Mouse (Mus musculus) adrenal gland, adult (tissue): ENCODE results near the gene Atrip.
A peak's percentile ranks its signal among the peaks of the same experiment; 100 is the strongest.

Experiments
- DNase-seq, 2 experiments: peaks; one replicate each; pipeline ENCODE4 v3.0.0; 2022 to 2023; ENCODE audit warnings: low spot score in 1 of 2; ENCODE audit not compliant: inconsistent age in 2 of 2

The Atrip gene

DNA sequence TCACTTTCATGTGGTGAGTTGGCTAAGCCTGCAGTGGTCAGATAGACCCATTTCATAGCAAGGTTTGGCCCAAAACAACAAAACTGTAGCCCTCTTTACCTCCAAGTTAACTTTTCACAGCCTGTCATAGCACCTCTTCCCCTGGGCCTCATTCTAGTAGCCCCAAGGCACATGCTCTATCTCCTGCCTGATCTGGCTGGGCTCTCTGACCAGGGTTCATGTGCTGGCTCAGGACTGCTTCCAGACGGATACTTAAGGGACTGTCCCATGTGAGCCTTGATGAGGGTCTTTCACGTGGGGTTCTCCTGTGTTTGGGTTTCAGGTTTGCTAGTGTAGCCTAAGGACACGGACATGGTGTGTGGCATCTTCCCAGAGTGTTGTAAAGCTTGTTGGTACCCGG lies 34.2 kb downstream of the Atrip start:
- DNase-seq = no peak

GRCm38 (mm10) chr9:109038901-109039364 lies 35.0 kb downstream of the Atrip start:
- DNase-seq = peak; percentile 75 to 87

DNA sequence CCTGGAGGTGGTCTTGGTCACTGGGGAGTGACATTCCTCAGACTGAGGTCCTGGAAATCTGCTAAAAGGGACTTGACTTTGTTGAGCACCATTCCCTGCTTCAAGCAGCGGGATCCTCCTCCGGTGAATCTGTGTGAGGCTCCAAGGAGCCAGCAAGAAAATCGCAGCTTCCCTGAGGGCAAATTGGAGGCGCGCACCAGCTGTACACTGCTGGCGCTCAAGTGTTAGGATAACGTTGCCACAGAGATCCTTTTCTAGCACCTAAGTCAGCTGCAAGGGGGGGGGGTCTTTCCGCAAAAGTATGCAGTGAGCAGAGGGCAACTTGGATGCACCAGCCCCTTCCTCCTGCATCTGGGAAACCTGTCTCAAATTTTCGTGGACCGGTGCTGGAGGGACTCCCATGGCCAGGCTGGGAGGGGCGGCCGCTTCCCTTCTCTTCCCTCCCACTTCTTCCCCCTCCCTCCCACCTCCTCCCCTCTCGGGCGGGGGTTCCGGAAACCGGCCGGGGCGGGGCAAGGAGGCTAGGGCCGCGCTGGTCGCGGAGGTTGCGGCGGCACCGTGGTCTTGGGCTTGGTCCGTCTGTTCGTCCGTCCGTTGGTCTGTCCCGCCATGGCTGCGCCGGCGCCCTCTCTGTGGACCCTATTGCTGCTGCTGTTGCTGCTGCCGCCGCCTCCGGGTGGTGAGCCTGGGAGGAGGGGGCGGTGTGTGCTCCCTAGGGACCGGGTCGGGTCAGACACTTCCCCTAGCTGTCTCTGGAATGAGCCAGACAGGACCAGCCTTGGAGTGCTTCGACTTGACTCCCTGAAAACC lies 35.6 kb downstream of the Atrip start, which contains the start of gene Shisa5:
TSS of gene Shisa5 (plus strand) at position 480 of the 810 bp plus-strand sequence.
- peak; percentile 86 to 94 for DNase-seq

DNA sequence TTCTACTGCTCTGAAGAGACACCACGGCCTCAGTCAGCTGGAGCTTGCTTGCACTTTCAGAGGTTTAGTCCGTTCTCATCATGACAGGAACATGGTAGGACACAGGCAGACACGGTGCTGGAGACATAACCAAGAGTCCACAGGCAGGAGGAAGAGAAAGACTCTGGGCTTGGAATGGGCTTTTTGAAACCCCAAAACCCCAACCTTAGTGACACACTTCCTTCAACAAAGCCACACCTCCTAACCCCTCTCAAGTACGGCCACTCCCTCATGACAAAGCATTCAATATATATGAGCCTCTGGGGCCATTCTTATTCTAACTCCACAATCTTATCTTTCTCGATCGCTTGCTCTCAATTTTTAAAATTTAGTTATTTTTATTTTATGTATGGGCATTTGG lies 41.5 kb downstream of the Atrip start:
- DNase-seq = no peak

GRCm38 (mm10) chr9:109031686-109032085 lies 42.2 kb downstream of the Atrip start:
- DNase-seq = no peak

GRCm38 (mm10) chr9:109031001-109031400 lies 42.9 kb downstream of the Atrip start:
- no peak for DNase-seq

DNA sequence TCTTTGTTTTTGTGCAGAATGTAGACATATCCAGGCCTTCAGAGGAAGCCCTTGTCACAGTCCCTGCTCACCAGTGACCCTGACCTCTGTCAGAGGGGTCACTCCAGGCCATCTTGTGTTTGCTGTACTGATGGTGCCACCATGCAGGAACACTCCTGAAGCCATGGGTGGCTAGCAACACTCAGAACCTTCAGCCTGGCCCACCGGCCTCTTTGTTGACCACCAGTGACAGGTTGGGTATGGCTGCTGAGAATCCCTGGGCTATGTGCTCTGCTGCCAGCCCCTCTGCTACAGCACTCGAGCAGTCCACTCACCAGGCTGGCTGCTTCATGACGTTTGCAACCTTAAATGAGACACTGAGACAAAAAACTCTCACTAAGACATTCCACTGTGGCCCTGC lies 43.6 kb downstream of the Atrip start:
- DNase-seq = no peak

DNA sequence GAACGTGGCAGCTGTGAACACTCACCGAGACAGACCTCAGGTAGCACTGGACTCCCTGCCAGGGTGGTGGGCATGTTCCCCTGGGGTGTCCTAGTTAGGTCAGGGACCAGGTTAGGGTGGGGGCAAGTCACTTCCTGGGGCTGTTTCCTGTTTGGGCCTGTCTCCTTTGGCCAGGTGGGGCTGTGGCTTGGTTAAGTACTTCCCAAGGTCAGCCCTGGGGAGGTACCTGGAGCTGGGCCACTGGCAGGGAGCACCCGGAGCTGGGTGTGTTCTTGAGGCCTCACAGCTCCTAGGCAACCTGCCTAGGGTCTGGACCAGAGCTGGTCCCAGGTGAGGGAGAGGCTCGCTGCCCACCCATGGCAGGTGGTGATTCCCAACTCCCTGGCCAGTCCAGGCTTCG lies 45.0 kb downstream of the Atrip start:
- peak in 1 of 2 experiments; percentile 3 for DNase-seq

- DNase-seq = no peak
These were observed 45.5 kb downstream of the Atrip start for GRCm38 (mm10) chr9:109028421-109028820.

GRCm38 (mm10) chr9:109027521-109027920 lies 46.4 kb downstream of the Atrip start:
- peak in 1 of 2 experiments; percentile 2 for DNase-seq

GRCm38 (mm10) chr9:109022866-109023685 lies 50.8 kb downstream of the Atrip start:
- DNase-seq = peak in 1 of 2 experiments; percentile 3

- no peak for DNase-seq
These were observed 52.5 kb downstream of the Atrip start for GRCm38 (mm10) chr9:109021428-109021827.

DNA sequence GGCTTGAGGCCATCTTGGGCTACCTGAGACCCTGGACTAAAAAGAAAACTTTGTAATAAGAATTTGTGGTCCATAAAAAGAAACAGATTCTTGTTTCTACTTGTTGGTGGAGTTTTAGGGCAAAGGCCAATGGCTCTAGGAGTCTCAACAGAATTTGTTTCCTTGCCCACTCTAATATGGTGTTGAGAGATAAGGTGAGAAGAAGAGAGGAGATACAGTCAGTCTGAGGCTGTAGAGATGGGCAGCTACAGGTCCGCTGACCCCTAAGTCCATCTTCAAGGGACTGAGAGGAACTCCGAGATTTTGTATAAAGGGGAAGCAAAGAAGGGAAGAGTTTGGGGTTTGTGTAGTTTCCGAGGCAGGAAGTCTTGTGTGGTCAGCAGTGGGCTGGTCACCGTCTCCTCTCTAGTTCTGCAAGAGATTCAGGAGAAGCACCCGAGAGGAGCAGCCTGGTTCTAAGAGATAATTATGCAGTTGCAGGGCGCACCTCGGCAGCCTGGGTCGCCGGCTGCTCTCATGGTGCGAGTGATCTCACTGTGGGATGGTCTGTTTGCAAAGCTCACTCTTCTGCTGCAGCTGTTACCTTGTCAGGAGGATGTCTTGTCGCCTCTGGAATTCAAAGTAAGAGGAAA lies 56.8 kb downstream of the Atrip start:
- no peak for DNase-seq

- DNase-seq = no peak
These were observed 58.5 kb downstream of the Atrip start for GRCm38 (mm10) chr9:109015397-109015796.

- DNase-seq = no peak
These were observed 63.6 kb downstream of the Atrip start for GRCm38 (mm10) chr9:109010316-109010690.

DNA sequence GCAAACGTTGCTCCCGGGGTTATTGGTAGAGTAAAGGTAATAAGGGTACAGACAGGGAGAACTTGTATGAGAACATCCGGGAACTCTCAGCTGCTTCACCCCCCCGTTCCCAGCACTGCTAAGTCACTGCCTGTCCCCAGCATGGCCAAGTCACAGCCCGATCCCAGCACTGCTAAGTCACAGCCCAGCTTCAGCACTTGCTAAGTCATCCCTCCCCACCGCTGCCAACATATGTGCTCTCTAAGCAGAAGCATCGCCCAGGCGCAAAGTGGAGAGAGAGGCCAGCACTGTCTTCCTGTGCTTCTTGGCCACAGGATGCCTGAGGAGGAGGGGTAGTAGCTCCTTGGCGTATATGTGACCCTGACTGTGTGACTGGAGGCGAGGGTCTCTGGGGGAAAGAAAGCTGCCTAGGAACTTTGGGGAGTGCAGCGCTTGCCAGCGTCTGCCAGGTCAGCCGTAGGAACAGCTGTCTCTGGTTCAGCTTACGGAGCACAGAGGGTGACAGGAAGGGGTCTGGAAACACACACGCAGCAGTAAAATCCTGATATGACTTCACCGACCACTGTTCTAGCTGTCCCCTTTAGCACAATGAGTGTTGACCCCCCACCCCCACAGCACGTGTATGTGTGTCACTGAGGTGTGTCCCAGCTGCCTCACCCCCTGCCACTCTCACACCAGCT lies 64.1 kb downstream of the Atrip start:
- no peak for DNase-seq

DNA sequence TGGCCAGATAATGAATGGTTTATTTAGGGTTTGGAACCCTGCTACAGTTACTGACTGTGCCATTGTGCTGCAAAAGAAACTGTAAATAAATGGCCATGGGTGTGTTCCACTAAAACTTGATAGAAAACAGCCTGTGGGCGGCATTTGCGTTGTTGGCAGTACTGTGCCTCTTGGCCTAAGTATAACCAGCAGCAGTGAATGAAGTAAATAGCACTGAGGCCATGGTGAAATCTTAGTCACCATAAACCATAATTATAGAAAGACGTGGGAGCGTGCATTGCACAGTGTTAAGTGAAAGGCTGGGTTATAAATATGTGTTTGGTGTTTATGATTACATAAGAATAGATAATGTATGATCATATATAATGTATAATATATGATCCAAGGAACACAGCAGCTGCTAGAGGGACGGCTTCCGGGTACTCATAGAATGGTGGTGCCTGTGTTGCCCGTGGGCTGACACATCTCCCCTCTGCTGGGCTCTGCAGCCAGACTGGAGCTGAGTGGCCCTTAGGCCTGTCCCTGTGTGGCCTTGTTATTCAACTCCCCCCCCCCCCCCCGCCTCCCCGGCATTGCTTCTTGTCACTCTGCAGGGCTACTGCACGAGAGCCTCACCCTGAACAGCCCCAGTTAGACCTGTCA lies 64.8 kb downstream of the Atrip start:
- no peak for DNase-seq

DNA sequence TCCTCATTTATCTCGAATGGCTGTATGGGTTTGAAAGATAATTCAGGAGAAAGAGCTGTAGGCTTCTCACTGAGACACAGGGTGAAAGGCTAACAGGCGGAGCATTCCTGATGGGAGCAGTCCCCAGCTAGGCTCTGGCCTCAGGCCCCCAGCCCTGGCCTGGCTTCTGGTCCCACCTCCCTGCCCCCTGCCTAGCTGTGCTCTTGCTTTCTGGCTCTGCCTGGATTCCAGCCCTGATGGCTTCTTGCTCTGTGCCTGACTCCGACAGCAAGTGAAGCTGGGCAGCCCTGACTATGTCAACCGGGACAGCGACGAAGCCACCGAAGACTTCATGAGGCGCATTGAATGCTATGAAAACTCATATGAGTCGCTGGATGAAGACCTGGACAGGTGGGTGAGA lies 65.8 kb downstream of the Atrip start:
- no peak for DNase-seq
